Mouse (Mus musculus): ENCODE measurements at regions not wholly inside any gene's neighbourhood (a gene's known extent, or its start where the extent isn't known, plus 50 kb on each side); places are given as distances from the start of the nearest gene placed in this dataset.

GRCm38 (mm10) chr17:83101756-83102155 lies 113.3 kb upstream of the Pkdcc start:
- no peaks in the 10 kb centered on the region for H3K27me3 ChIP-seq
- 91% methylated on average over 14 of the region's 14 CpGs for WGBS

GRCm38 (mm10) chr17:83102675-83103412 lies 112.2 kb upstream of the Pkdcc start:
- Histone ChIP-seq H3K27me3 (no peaks in the 10 kb centered on the region), H3K9ac (no peak overlapping the region), H3K4me2 (no peak overlapping the region), H3K9me3 (no peaks in the 10 kb centered on the region), H3K27ac (replicated peaks) (no peak overlapping the region), H3K4me1 (replicated peaks) (no peaks in the 10 kb centered on the region), H3K4me3 (no peak overlapping the region), H3K36me3 (no peaks in the 10 kb centered on the region)
- 63% methylated on average over 6 of the region's 6 CpGs for WGBS
- ATAC-seq (ENCODE audit: low FRiP score, low read depth) = no peak

More at GRCm38 (mm10) chr17:83101756-83102155, 113.3 kb upstream of the Pkdcc start:
- H3K9me3 ChIP-seq = no peaks in the 10 kb centered on the region
- H3K4me2 ChIP-seq = no peak overlapping the region
- ATAC-seq (ENCODE audit: low FRiP score, low read depth) = no peak
- no peak overlapping the region for H3K4me3 ChIP-seq
- no peak overlapping the region for H3K9ac ChIP-seq
- no peaks in the 10 kb centered on the region for H3K4me1 ChIP-seq (replicated peaks)
- no peak overlapping the region for H3K27ac ChIP-seq (replicated peaks)
- H3K36me3 ChIP-seq = no peaks in the 10 kb centered on the region

GRCm38 (mm10) chr17:83108151-83108550 lies 106.9 kb upstream of the Pkdcc start:
- no peak for ATAC-seq (ENCODE audit: low FRiP score, low read depth)
- peaks cover 7% of the 10 kb centered on the region; the same call in 1 of the 2 replicates for H3K4me1 ChIP-seq (replicated peaks)
- H3K27me3 ChIP-seq = no peaks in the 10 kb centered on the region
- H3K9me3 ChIP-seq = no peaks in the 10 kb centered on the region
- H3K4me3 ChIP-seq = no peak overlapping the region
- no peak overlapping the region for H3K27ac ChIP-seq (replicated peaks)
- 79% methylated on average over 10 of the region's 10 CpGs for WGBS
- no peak overlapping the region for H3K9ac ChIP-seq
- no peak overlapping the region for H3K4me2 ChIP-seq
- no peaks in the 10 kb centered on the region for H3K36me3 ChIP-seq

- 50% methylated on average over 10 of the region's 10 CpGs for WGBS
- peaks cover 7% of the 10 kb centered on the region; the same call in 1 of the 2 replicates for H3K4me1 ChIP-seq (replicated peaks)
Observed at GRCm38 (mm10) chr17:83109792-83110440, 105.2 kb upstream of the Pkdcc start.

GRCm38 (mm10) chr17:83110556-83110955 lies 104.5 kb upstream of the Pkdcc start:
- H3K27ac ChIP-seq (replicated peaks) = no peak overlapping the region
- H3K36me3 ChIP-seq = no peaks in the 10 kb centered on the region
- H3K9me3 ChIP-seq = no peaks in the 10 kb centered on the region
- no peak overlapping the region for H3K4me2 ChIP-seq
- H3K27me3 ChIP-seq = no peaks in the 10 kb centered on the region
- WGBS = 81% methylated on average over 8 of the region's 8 CpGs
- no peak for ATAC-seq (ENCODE audit: low FRiP score, low read depth)
- H3K9ac ChIP-seq = no peak overlapping the region
- H3K4me1 ChIP-seq (replicated peaks) = peaks cover 7% of the 10 kb centered on the region; the same call in 1 of the 2 replicates
- no peak overlapping the region for H3K4me3 ChIP-seq

More at GRCm38 (mm10) chr17:83109792-83110440, 105.2 kb upstream of the Pkdcc start:
- no peak overlapping the region for H3K9ac ChIP-seq
- no peaks in the 10 kb centered on the region for H3K9me3 ChIP-seq
- peak; percentile 65; the same call in 1 of the 2 replicates for ATAC-seq (ENCODE audit: low FRiP score, low read depth)
- H3K4me2 ChIP-seq = no peak overlapping the region
- H3K4me3 ChIP-seq = no peak overlapping the region
- H3K27ac ChIP-seq (replicated peaks) = no peak overlapping the region
- no peaks in the 10 kb centered on the region for H3K27me3 ChIP-seq
- no peaks in the 10 kb centered on the region for H3K36me3 ChIP-seq

GRCm38 (mm10) chr17:83115146-83115545 lies 99.9 kb upstream of the Pkdcc start:
- ATAC-seq (ENCODE audit: low FRiP score, low read depth) = no peak

GRCm38 (mm10) chr17:83115832-83116480 lies 99.1 kb upstream of the Pkdcc start:
- Histone ChIP-seq H3K9ac (no peak overlapping the region), H3K9me3 (no peaks in the 10 kb centered on the region), H3K27ac (replicated peaks) (no peak overlapping the region), H3K4me1 (replicated peaks) (0 out of 2 replicates have a peak, but pooled peaks cover 4% of the 10 kb centered on the region), H3K4me2 (no peak overlapping the region), H3K36me3 (no peaks in the 10 kb centered on the region), H3K27me3 (no peaks in the 10 kb centered on the region), H3K4me3 (no peak overlapping the region)
- no peak for ATAC-seq (ENCODE audit: low FRiP score, low read depth)
- 29% methylated on average over 6 of the region's 6 CpGs for WGBS

More at GRCm38 (mm10) chr17:83115146-83115545, 99.9 kb upstream of the Pkdcc start:
- Histone ChIP-seq H3K4me2 (no peak overlapping the region), H3K36me3 (no peaks in the 10 kb centered on the region), H3K4me3 (no peak overlapping the region), H3K9me3 (no peaks in the 10 kb centered on the region), H3K9ac (no peak overlapping the region), H3K27me3 (no peaks in the 10 kb centered on the region), H3K4me1 (replicated peaks) (0 out of 2 replicates have a peak, but pooled peaks cover 4% of the 10 kb centered on the region), H3K27ac (replicated peaks) (no peak overlapping the region)
- 50% methylated on average over 4 of the region's 4 CpGs for WGBS

- Histone ChIP-seq H3K4me1 (replicated peaks) (peaks cover 23% of the 10 kb centered on the region), H3K27ac (replicated peaks) (no peak overlapping the region), H3K9ac (no peak overlapping the region), H3K36me3 (no peaks in the 10 kb centered on the region), H3K4me2 (no peak overlapping the region), H3K9me3 (no peaks in the 10 kb centered on the region), H3K27me3 (no peaks in the 10 kb centered on the region), H3K4me3 (no peak overlapping the region)
- ATAC-seq (ENCODE audit: low FRiP score, low read depth) = no peak
- WGBS = 53% methylated on average over 16 of the region's 16 CpGs
Observed at GRCm38 (mm10) chr17:83120665-83121232, 94.3 kb upstream of the Pkdcc start.

- Histone ChIP-seq H3K36me3 (no peaks in the 10 kb centered on the region), H3K27ac (replicated peaks) (no peak overlapping the region), H3K4me1 (replicated peaks) (peaks cover 19% of the 10 kb centered on the region), H3K9me3 (no peaks in the 10 kb centered on the region), H3K4me2 (peak overlapping the region; percentile 49), H3K4me3 (peak overlapping the region; percentile 3; the same call in 1 of the 2 replicates), H3K9ac (peak overlapping the region; percentile 18; the same call in 1 of the 2 replicates), H3K27me3 (no peaks in the 10 kb centered on the region)
- ATAC-seq (ENCODE audit: low FRiP score, low read depth) = peak; percentile 86
- 5% methylated on average over 20 of the region's 20 CpGs for whole genome bisulfite sequencing
Observed at GRCm38 (mm10) chr17:83122525-83123280, 92.4 kb upstream of the Pkdcc start.

GRCm38 (mm10) chr17:83125057-83125456 lies 90.0 kb upstream of the Pkdcc start:
- H3K4me1 ChIP-seq (replicated peaks) = peaks cover 40% of the 10 kb centered on the region
- H3K4me2 ChIP-seq = no peak overlapping the region
- no peaks in the 10 kb centered on the region for H3K36me3 ChIP-seq
- H3K9ac ChIP-seq = no peak overlapping the region
- ATAC-seq (ENCODE audit: low FRiP score, low read depth) = no peak
- H3K27ac ChIP-seq (replicated peaks) = no peak overlapping the region
- no peaks in the 10 kb centered on the region for H3K9me3 ChIP-seq
- no peak overlapping the region for H3K4me3 ChIP-seq
- no peaks in the 10 kb centered on the region for H3K27me3 ChIP-seq

- ATAC-seq (ENCODE audit: low FRiP score, low read depth) = no peak
- Histone ChIP-seq H3K27me3 (no peaks in the 10 kb centered on the region), H3K9me3 (no peaks in the 10 kb centered on the region), H3K27ac (replicated peaks) (no peak overlapping the region), H3K4me1 (replicated peaks) (peaks cover 28% of the 10 kb centered on the region), H3K4me3 (no peak overlapping the region), H3K9ac (no peak overlapping the region), H3K4me2 (no peak overlapping the region), H3K36me3 (no peaks in the 10 kb centered on the region)
- WGBS = 27% methylated on average over 6 of the region's 6 CpGs
Observed at GRCm38 (mm10) chr17:83127842-83128241, 87.2 kb upstream of the Pkdcc start.
